Mouse (Mus musculus): ENCODE results near the gene Sipa1l1.

DNA sequence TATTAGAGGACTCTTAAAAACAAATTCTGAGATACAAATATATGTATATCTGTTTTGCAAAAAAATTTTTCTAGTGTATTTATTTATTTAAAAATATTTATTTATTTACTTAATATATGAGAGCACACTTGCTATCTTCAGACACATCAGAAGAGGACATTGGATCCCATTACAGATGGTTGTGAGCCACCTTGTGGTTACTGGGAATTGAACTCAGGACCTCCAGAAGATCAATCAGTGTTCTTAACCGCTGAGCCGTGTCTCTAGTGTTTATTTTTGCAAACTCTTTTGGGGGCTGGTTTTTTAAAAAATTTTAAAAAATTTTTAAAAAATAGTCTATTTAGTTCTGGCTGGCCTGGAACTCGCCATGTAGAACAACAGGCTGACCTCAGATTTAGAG, 104.4 kb downstream of the Sipa1l1 start:
- TF ChIP-seq CTCF (IDR thresholded peaks at IDR 0.05; ENCODE audit: low read depth, low read length) (no peak), GATA1 (IDR thresholded peaks at IDR 0.05; ENCODE audit: borderline replicate concordance, low read length) (no peak)

All from G1E (cell line).